Mouse (Mus musculus): ENCODE data around the gene Macrod1. TPM values are rescaled to one million over a fixed set of nuclear protein-coding genes. Genes with fewer than 3 reads are reported as not detected.
"Not testable (repeated sequence)": the region's sequence is repeated elsewhere in the genome, so short reads cannot be mapped to it uniquely, and the experiment has no call there.

Gene Macrod1
- polyA plus RNA-seq, 1 experiment from 2014 or later = 2.9 TPM

- Histone ChIP-seq H3K9ac (replicated peaks) (no peak overlapping the region), H3K4me1 (replicated peaks) (peaks cover 77% of the 10 kb centered on the region), H3K4me3 (replicated peaks) (no peak overlapping the region), H3K27ac (no peak overlapping the region), H3K9me3 (no peaks in the 10 kb centered on the region), H3K27me3 (peaks cover 50% of the 10 kb centered on the region), H3K4me2 (replicated peaks) (no peak overlapping the region), H3K36me3 (no peaks in the 10 kb centered on the region)
- no peak for ATAC-seq
- WGBS = 57% methylated on average over 6 of the region's 6 CpGs
Observed at GRCm38 (mm10) chr19:7072221-7072620, 15.6 kb downstream of the Macrod1 start.

DNA sequence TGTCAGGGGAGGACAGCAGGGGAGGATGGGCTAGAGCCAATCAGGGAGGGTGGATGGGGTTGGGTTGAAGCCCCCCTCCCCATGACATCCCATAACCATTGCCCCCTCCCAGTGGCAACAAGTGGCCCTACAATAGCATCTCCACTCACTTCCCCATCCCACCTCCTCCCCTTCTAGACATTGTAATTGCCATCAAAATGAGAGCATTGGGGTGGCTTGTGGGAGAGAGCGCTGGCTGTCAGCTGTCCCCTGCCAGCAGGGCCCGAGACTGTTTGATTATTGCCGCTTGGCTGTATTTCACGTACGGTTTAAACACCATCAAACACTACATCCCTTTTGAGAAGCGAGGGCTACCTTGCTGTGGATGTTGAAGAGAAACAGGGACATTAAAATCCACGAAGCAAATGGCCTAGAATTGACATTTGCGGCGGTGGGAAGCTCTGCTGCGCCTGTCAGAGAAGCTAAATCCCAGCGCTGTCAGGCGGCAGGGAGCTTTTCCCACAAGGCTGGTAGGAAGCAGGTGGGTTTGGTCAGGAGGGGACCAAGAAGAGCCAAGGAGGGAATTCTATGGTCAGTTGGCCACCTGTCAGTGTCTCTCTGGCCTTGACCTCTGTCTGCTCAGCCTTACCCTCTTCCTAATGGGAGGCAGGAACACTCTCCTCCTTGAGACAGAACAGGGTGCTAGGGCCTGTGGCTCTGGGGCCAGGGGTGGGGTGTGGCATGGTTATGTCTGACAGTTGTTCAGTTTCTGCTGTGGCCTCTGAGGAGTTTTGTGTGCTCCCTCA is 17.6 kb downstream of the Macrod1 start:
- peak overlapping the region; percentile 37; the same call in 1 of the 2 replicates for H3K27ac ChIP-seq
- no peak overlapping the region for H3K9ac ChIP-seq (replicated peaks)
- WGBS = 23% methylated on average over 12 of the region's 12 CpGs
- H3K4me1 ChIP-seq (replicated peaks) = peaks cover 71% of the 10 kb centered on the region
- no peaks in the 10 kb centered on the region for H3K9me3 ChIP-seq
- H3K27me3 ChIP-seq = peaks cover 57% of the 10 kb centered on the region
- ATAC-seq = no peak
- H3K4me2 ChIP-seq (replicated peaks) = no peak overlapping the region
- no peak overlapping the region for H3K4me3 ChIP-seq (replicated peaks)
- no peaks in the 10 kb centered on the region for H3K36me3 ChIP-seq

DNA sequence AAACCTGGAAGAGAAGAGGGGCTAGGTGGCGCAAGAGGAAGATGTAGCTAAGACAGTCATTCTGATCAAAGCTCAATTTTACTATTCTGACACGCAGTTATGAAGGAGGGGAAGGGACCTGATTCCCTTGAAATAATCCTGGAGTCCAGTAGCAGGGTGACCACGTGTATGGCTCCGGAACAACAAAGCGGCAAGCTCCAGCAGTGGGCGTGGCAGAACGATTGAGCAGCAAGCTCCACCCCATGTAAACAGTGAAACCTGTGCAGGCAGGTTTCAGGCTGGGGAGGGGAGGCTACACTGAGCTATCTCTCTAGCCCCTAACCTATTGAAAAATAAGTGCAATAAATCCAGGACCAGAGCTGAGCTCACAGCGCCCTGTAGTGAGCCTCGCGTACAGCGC is 18.7 kb downstream of the Macrod1 start:
- H3K4me2 ChIP-seq (replicated peaks); H3K36me3 ChIP-seq; H3K9me3 ChIP-seq; H3K27ac ChIP-seq; H3K4me3 ChIP-seq (replicated peaks); ATAC-seq; H3K9ac ChIP-seq (replicated peaks): not testable (repeated sequence)
- 86% methylated on average over 11 of the region's 11 CpGs for WGBS
- H3K27me3 ChIP-seq = peaks cover 67% of the 10 kb centered on the region
- peaks cover 69% of the 10 kb centered on the region for H3K4me1 ChIP-seq (replicated peaks)

- ATAC-seq = no peak
- Histone ChIP-seq H3K27ac (no peak overlapping the region), H3K36me3 (no peaks in the 10 kb centered on the region), H3K4me1 (replicated peaks) (peaks cover 50% of the 10 kb centered on the region), H3K4me2 (replicated peaks) (no peak overlapping the region), H3K27me3 (peaks cover 68% of the 10 kb centered on the region), H3K9ac (replicated peaks) (no peak overlapping the region), H3K9me3 (no peaks in the 10 kb centered on the region), H3K4me3 (replicated peaks) (no peak overlapping the region)
- 32% methylated on average over 9 of the region's 9 CpGs for WGBS
Observed at GRCm38 (mm10) chr19:7077666-7078065, 21.1 kb downstream of the Macrod1 start.

DNA sequence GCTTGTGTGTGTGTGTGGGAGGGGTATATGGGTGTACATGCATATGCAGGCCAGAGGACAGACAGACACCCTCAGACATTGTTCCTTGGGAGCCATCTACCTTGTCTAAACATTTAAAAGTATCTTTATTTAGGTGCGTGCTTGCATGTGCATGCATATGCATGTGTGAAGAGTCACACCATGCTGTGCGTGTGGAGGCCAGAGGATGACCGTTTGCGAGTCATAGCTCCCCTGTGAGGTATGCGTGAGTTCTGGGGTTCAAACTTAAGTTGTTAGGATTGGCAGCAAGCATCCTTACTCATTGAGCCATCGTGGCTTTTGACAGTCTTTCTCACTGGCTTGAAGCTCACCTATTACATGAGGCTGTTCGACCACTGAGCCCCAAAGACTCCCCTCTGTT is 21.7 kb downstream of the Macrod1 start:
- Histone ChIP-seq H3K27me3 (peaks cover 64% of the 10 kb centered on the region), H3K9me3 (no peaks in the 10 kb centered on the region), H3K4me1 (replicated peaks) (peaks cover 50% of the 10 kb centered on the region), H3K9ac (replicated peaks) (no peak overlapping the region), H3K4me2 (replicated peaks) (no peak overlapping the region), H3K36me3 (no peaks in the 10 kb centered on the region), H3K27ac (no peak overlapping the region), H3K4me3 (replicated peaks) (no peak overlapping the region)
- no peak for ATAC-seq
- 86% methylated on average over 7 of the region's 7 CpGs for WGBS

DNA sequence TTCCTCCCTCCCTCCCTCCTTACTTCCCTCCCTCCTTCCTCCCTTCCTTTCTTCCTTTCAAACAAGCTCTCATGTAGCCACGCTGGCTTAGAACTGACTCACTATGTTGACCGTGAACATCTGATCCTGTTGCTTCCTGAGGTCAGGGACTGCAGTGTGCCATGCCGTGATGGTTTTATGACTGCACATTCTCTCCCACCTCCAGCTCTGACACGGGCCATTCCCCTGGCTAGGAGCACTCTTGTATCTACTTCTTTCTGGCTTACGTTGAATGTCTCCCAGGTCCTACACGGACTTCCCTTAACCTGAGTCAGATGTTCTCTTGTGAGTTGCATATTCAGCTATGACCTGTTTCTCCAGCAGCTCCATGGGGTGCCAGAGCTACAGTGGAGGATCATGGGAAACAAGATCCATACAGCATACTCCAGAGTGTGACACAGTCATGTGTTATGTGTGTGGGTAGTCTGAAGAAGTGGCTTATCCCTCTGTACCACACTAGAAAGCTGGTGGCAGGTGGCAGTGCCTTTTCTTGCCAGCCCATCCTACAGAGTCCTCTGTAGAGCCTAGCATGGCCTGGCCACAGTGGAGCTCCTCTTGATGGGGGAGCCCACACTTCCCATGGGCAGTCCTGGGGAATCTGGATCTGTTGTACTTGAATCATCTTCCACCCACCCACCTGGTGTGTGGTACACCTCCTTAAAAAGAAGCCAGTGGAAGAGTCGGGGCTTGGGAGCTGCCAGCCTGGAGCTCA is 25.1 kb downstream of the Macrod1 start:
- Histone ChIP-seq H3K4me2 (replicated peaks) (no peak overlapping the region), H3K27ac (no peak overlapping the region), H3K9me3 (no peaks in the 10 kb centered on the region), H3K36me3 (no peaks in the 10 kb centered on the region), H3K9ac (replicated peaks) (no peak overlapping the region), H3K4me3 (replicated peaks) (no peak overlapping the region), H3K27me3 (peaks cover 59% of the 10 kb centered on the region), H3K4me1 (replicated peaks) (peaks cover 66% of the 10 kb centered on the region)
- WGBS = 86% methylated on average over 7 of the region's 7 CpGs
- ATAC-seq = no peak

DNA sequence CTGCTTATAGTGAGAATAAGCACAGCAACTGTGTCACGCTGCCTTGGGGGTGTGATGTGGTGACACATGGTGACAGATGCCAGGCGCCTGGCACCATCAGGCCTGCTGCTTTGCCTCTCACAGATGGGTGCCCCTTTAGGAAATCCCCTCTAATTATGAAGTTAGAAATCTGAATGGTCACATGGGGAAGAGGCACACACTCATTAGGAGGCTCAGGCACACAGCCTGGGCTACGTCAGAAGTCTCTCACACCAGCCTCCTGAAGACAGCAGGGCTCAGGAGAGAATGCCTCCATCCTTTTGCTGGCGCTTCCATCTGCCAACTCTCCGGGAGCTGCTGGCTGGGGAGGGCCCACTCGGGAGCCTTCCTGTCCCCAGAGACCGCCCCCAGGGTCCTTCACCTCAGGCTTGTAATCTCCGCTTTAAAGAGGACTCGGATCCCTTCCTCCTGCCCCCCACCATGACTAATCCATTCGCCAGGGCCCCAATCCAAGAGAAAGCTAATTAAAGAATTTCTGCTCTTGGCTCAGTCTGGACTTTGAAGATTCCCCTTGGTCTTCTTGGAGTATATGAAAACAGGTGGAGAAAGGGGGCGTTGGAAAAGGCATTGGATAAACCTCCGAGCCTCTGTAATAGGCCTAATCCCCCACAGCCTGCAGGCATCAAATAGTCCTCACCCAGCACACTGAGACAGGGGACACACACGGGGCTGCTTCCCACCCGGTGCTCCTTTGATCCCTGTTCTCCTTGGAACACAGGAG is 26.6 kb downstream of the Macrod1 start:
- H3K9ac ChIP-seq (replicated peaks) = no peak overlapping the region
- H3K4me2 ChIP-seq (replicated peaks) = 0 out of 2 replicates have a peak overlapping the region, but pooled peaks have one; percentile 13
- peak; percentile 76 for ATAC-seq
- WGBS = 15% methylated on average over 14 of the region's 14 CpGs
- H3K36me3 ChIP-seq = no peaks in the 10 kb centered on the region
- no peaks in the 10 kb centered on the region for H3K9me3 ChIP-seq
- H3K4me3 ChIP-seq (replicated peaks) = no peak overlapping the region
- H3K27me3 ChIP-seq = peaks cover 64% of the 10 kb centered on the region
- peaks cover 67% of the 10 kb centered on the region for H3K4me1 ChIP-seq (replicated peaks)
- peak overlapping the region; percentile 71 for H3K27ac ChIP-seq

GRCm38 (mm10) chr19:7084734-7085133 is 28.1 kb downstream of the Macrod1 start:
- Histone ChIP-seq H3K9me3 (no peaks in the 10 kb centered on the region), H3K27ac (peak overlapping the region; percentile 71), H3K27me3 (peaks cover 55% of the 10 kb centered on the region), H3K4me1 (replicated peaks) (peaks cover 73% of the 10 kb centered on the region), H3K4me3 (replicated peaks) (no peak overlapping the region), H3K9ac (replicated peaks) (no peak overlapping the region), H3K4me2 (replicated peaks) (no peak overlapping the region), H3K36me3 (no peaks in the 10 kb centered on the region)
- no peak for ATAC-seq
- WGBS = 41% methylated on average over 15 of the region's 15 CpGs

- Histone ChIP-seq H3K4me2 (replicated peaks) (no peak overlapping the region), H3K27me3 (peaks cover 32% of the 10 kb centered on the region), H3K9ac (replicated peaks) (peak overlapping the region; percentile 32; the same call in 1 of the 2 replicates), H3K4me3 (replicated peaks) (no peak overlapping the region), H3K9me3 (no peaks in the 10 kb centered on the region), H3K27ac (no peak overlapping the region), H3K36me3 (no peaks in the 10 kb centered on the region), H3K4me1 (replicated peaks) (peaks cover 94% of the 10 kb centered on the region)
- ATAC-seq = no peak
- WGBS = 14% methylated on average over 9 of the region's 9 CpGs
Observed at GRCm38 (mm10) chr19:7088558-7088957, 31.9 kb downstream of the Macrod1 start.

GRCm38 (mm10) chr19:7089050-7089449 is 32.4 kb downstream of the Macrod1 start:
- no peaks in the 10 kb centered on the region for H3K36me3 ChIP-seq
- H3K4me3 ChIP-seq (replicated peaks) = no peak overlapping the region
- no peak overlapping the region for H3K9ac ChIP-seq (replicated peaks)
- no peak overlapping the region for H3K27ac ChIP-seq
- H3K27me3 ChIP-seq = peaks cover 32% of the 10 kb centered on the region
- H3K4me1 ChIP-seq (replicated peaks) = peaks cover 94% of the 10 kb centered on the region
- H3K9me3 ChIP-seq = no peaks in the 10 kb centered on the region
- no peak overlapping the region for H3K4me2 ChIP-seq (replicated peaks)
- no peak for ATAC-seq
- WGBS = 65% methylated on average over 5 of the region's 5 CpGs

- Histone ChIP-seq H3K27me3 (peaks cover 32% of the 10 kb centered on the region), H3K4me1 (replicated peaks) (peaks cover 91% of the 10 kb centered on the region), H3K27ac (peak overlapping the region; percentile 79), H3K36me3 (no peaks in the 10 kb centered on the region), H3K9ac (replicated peaks) (0 out of 2 replicates have a peak overlapping the region, but pooled peaks have one; percentile 42), H3K4me2 (replicated peaks) (no peak overlapping the region), H3K9me3 (no peaks in the 10 kb centered on the region), H3K4me3 (replicated peaks) (no peak overlapping the region)
- WGBS = 21% methylated on average over 7 of the region's 7 CpGs
- ATAC-seq = no peak
Observed at GRCm38 (mm10) chr19:7089842-7090251, 33.2 kb downstream of the Macrod1 start.
